Mouse (Mus musculus) c-Kit-negative CD71-positive TER-119-positive erythroid progenitor cells, embryonic 14.5 days (primary cell): ENCODE data around the gene Shb.

Experiments
- DNase-seq: peaks from one replicate; pipeline ENCODE4 v3.0.0-alpha.2; 2013; ENCODE audit warnings: low read depth, low spot score

Shb gene

GRCm38 (mm10) chr4:45532375-45532774, at the start of gene Shb:
TSS of gene Shb (minus strand) at chr4:45532470.
- DNase-seq, result no peak

GRCm38 (mm10) chr4:45581095-45581494, 48.8 kb upstream of the Shb start:
- DNase-seq, result no peak

GRCm38 (mm10) chr4:45578554-45579370, 46.5 kb upstream of the Shb start:
- no peak for DNase-seq

- no peak for DNase-seq
These were observed 45.4 kb upstream of the Shb start for GRCm38 (mm10) chr4:45577631-45578030.

GRCm38 (mm10) chr4:45574614-45575169, 42.4 kb upstream of the Shb start:
- no peak for DNase-seq

GRCm38 (mm10) chr4:45569521-45569920, 37.3 kb upstream of the Shb start:
- no peak for DNase-seq

- DNase-seq, result no peak
These were observed 25.9 kb upstream of the Shb start for GRCm38 (mm10) chr4:45558211-45558610.

- DNase-seq, result no peak
These were observed 20.3 kb upstream of the Shb start for GRCm38 (mm10) chr4:45552571-45552970.

GRCm38 (mm10) chr4:45550970-45551369, 18.7 kb upstream of the Shb start:
- no peak for DNase-seq

- DNase-seq, result no peak
These were observed 17.2 kb upstream of the Shb start for GRCm38 (mm10) chr4:45549514-45549913.

- no peak for DNase-seq
These were observed 13.6 kb upstream of the Shb start for GRCm38 (mm10) chr4:45545851-45546250.

- no peak for DNase-seq
These were observed 11.3 kb upstream of the Shb start for GRCm38 (mm10) chr4:45543481-45544051.

GRCm38 (mm10) chr4:45540151-45540933, 8.1 kb upstream of the Shb start:
- no peak for DNase-seq

- no peak for DNase-seq
These were observed 6.9 kb upstream of the Shb start for GRCm38 (mm10) chr4:45539187-45539586.

GRCm38 (mm10) chr4:45533436-45533940, 1.2 kb upstream of the Shb start:
- no peak for DNase-seq

- peak; percentile 80 for DNase-seq
These were observed 1.4 kb downstream of the Shb start for GRCm38 (mm10) chr4:45530662-45531542.

GRCm38 (mm10) chr4:45529986-45530597, 2.2 kb downstream of the Shb start:
- no peak for DNase-seq

- DNase-seq, result peak; percentile 66
These were observed 2.9 kb downstream of the Shb start for GRCm38 (mm10) chr4:45529201-45529985.

- no peak for DNase-seq
These were observed 3.7 kb downstream of the Shb start for GRCm38 (mm10) chr4:45528355-45529198.
